8 mouse cellular contexts compared by ENCODE assay signal in genomic region chr8:85083108-85083813, GRCm38 (mm10). TPM values are rescaled to one million over a fixed set of nuclear protein-coding genes. Genes with fewer than 3 reads are reported as not detected.
DNase-seq lines count a peak whose midpoint lies in the region; ATAC-seq and TF ChIP-seq lines count a peak whose summit lies in the region.

Man2b1 (plus strand) TSS chr8:85083270.

- no peak; the same call in 1 of the 2 replicates for TF ChIP-seq CTCF in bone marrow, adult 2 months (IDR thresholded peaks at IDR 0.05; ENCODE audit: control insufficient read depth, insufficient read depth, low read length)

- H3K9ac ChIP-seq in embryonic facial prominence, embryonic 15.5 days: peak within 1 kb of the TSS; percentile 62
- peak within 1 kb of the TSS; percentile 65 for H3K9ac ChIP-seq in kidney, embryonic 15.5 days

- under 1% methylated on average over 30 of the region's 30 CpGs for WGBS in bone marrow, adult 2 months
- WGBS in embryonic facial prominence, embryonic 15.5 days: under 1% methylated on average over 30 of the region's 30 CpGs
- under 1% methylated on average over 30 of the region's 30 CpGs for WGBS in kidney, embryonic 15.5 days

- DNase-seq in 416B (ENCODE audit: low read depth) (peak; percentile 94), liver (peak; percentile 92)
- peak; percentile 92 to 94 for DNase-seq in heart, adult 9 months (ENCODE audit: low spot score in 2 of 2)
- peak; percentile 87 to 90 for DNase-seq in spleen, postnatal 4 days (ENCODE audit: low spot score in 2 of 2)

- H3K4me2 ChIP-seq in embryonic facial prominence, embryonic 15.5 days (replicated peaks): peak within 1 kb of the TSS; percentile 88
- peak within 1 kb of the TSS; percentile 89 for H3K4me2 ChIP-seq in kidney, embryonic 15.5 days

- H3K4me3 ChIP-seq in bone marrow, adult 2 months (replicated peaks; ENCODE audit: control insufficient read depth, low read depth, low read length): peak within 1 kb of the TSS; percentile 91
- peak within 1 kb of the TSS; percentile 71 for H3K4me3 ChIP-seq in embryonic facial prominence, embryonic 15.5 days (replicated peaks)
- peak within 1 kb of the TSS; percentile 69 for H3K4me3 ChIP-seq in kidney, embryonic 15.5 days (replicated peaks)

- peak; percentile 88 for ATAC-seq in embryonic facial prominence, embryonic 15.5 days (ENCODE audit: insufficient number of reproducible peaks, low FRiP score, low TSS enrichment, low read depth)
- peak; percentile 87 for ATAC-seq in kidney, embryonic 15.5 days (replicated peaks; ENCODE audit: low FRiP score)
- ATAC-seq in monocyte, adult 5-6 weeks (replicated peaks; ENCODE audit: insufficient number of reproducible peaks, low FRiP score, low TSS enrichment, poor library complexity, severe bottlenecking): peak; percentile 69

- H3K9me3 ChIP-seq in embryonic facial prominence, embryonic 15.5 days (replicated peaks): no peaks in the 10 kb centered on the region
- H3K9me3 ChIP-seq in kidney, embryonic 15.5 days (replicated peaks): no peaks in the 10 kb centered on the region

- H3K27me3 ChIP-seq in embryonic facial prominence, embryonic 15.5 days: no peaks in the 10 kb centered on the region
- no peaks in the 10 kb centered on the region for H3K27me3 ChIP-seq in kidney, embryonic 15.5 days

- peak; percentile 93 for TF ChIP-seq POLR2A in bone marrow, adult 2 months (IDR thresholded peaks at IDR 0.05; ENCODE audit: borderline replicate concordance, control insufficient read depth, low read depth, low read length)

- peak within 1 kb of the TSS; percentile 82 for H3K27ac ChIP-seq in bone marrow, adult 2 months (ENCODE audit: control insufficient read depth, insufficient read depth, low read depth, low read length, poor library complexity)
- H3K27ac ChIP-seq in embryonic facial prominence, embryonic 15.5 days (replicated peaks): peak within 1 kb of the TSS; percentile 65
- peak within 1 kb of the TSS; percentile 54 for H3K27ac ChIP-seq in kidney, embryonic 15.5 days

- no peaks in the 10 kb centered on the region; the same call in 1 of the 2 replicates for H3K4me1 ChIP-seq in bone marrow, adult 2 months (ENCODE audit: control insufficient read depth, insufficient read depth, low read length)
- peaks cover 32% of the 10 kb centered on the region for H3K4me1 ChIP-seq in embryonic facial prominence, embryonic 15.5 days
- H3K4me1 ChIP-seq in kidney, embryonic 15.5 days: peaks cover 39% of the 10 kb centered on the region

- H3K36me3 ChIP-seq in embryonic facial prominence, embryonic 15.5 days: peaks cover 25% of the 10 kb centered on the region
- peaks cover 38% of the 10 kb centered on the region for H3K36me3 ChIP-seq in kidney, embryonic 15.5 days

RNA-seq across cellular contexts. Expression of gene Man2b1, which starts in this region (rescaled TPM):
- polyA plus RNA-seq in bone marrow, adult 2 months (2011; ENCODE audit: insufficient read depth, insufficient read length, low replicate concordance, missing spikeins): 19.2 and 64.3 TPM in 2 replicates
- 35.7 and 39.5 TPM in 2 replicates for polyA plus RNA-seq in embryonic facial prominence, embryonic 15.5 days (2015; fragmentation: Nextera tagmentation; extraction: Ambion mirVana)
- 39.2 and 41.5 TPM in 2 replicates for polyA plus RNA-seq in kidney, embryonic 15.5 days (2015; fragmentation: Nextera tagmentation; extraction: Ambion mirVana)
- 116 to 188 TPM (median 183 TPM) in 3 replicates for total RNA-seq in monocyte, adult 5-6 weeks (2017)

Comparison
In these comparisons a context has a peak if more than half of its experiments do, and no peak if none do; other contexts are left out.
1. Peak in every context shown above with its lines: DNase-seq, ATAC-seq, H3K4me3 ChIP-seq and H3K27ac ChIP-seq.